Mouse (Mus musculus) lung, adult 2 months (tissue): ENCODE measurements at regions not wholly inside any gene's neighbourhood (a gene's known extent, or its start where the extent isn't known, plus 50 kb on each side); places are given as distances from the start of the nearest gene placed in this dataset.

Source experiments
- CTCF ChIP-seq: fragments of 200-500 bp; IDR thresholded peaks from 2 replicates; pipeline ENCODE4 v1.5.1; 2011; ENCODE audit warnings: mild to moderate bottlenecking, low read length, control low read depth; ENCODE audit not compliant: insufficient read depth
- POLR2A ChIP-seq: fragments of 200-500 bp; IDR thresholded peaks from 2 replicates; pipeline ENCODE4 v1.6.1; 2011; ENCODE audit warnings: low read depth, mild to moderate bottlenecking, control low read depth, low read length, borderline replicate concordance; ENCODE audit errors: extremely low read depth

DNA sequence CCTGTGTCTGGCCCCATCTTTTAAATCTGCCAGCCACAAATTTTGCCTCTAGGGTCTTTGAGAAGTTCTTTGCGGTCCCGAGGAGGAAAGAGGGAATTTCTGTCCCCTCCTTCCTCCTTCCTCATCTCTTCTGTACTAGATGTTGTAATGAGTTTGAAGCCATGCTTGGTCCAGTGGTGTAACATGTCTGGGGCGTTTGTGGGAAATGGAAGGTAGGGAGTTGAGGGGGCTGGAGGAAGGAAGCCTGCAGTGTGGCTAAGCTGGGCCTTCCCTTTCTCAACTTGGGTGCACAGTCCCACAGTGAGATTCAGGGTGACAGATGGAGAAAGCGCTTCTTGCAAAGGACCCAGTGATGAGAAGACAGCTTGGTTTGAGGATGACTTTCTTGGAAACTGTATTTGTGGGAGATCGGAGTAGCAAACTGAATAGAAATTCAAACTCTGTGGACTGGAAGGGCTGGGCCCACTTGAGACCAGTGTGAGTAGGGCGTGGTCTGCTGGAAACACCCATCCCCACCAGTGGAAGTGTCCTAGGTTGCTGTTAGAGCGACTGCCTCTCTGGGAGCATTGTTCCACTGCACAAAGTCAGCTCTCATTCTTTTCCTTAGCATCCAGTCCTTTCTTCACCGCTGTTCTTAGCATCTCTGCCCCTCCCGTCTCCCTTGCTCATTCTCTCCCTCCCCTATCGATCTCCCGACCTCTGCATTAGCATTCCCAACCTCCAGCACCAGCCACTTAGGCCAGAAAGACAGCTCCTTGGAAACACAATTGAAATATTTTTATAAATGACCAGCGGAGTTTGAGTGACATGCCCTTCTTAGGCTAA is 162.5 kb upstream of the 4931429L15Rik start:
- TF ChIP-seq CTCF, result no peak
- TF ChIP-seq POLR2A, result no peak
